Mouse (Mus musculus) yolk sac, embryonic 10.5 days (tissue): Measurements from ENCODE around the gene Parp9.
"Not testable (repeated sequence)": the region's sequence is repeated elsewhere in the genome, so short reads cannot be mapped to it uniquely, and the experiment has no call there.

ENCODE experiments used
- DNase-seq: peaks from one replicate; pipeline ENCODE4 v3.0.0-alpha.2; 2017; ENCODE audit warnings: low spot score

The Parp9 gene

DNA sequence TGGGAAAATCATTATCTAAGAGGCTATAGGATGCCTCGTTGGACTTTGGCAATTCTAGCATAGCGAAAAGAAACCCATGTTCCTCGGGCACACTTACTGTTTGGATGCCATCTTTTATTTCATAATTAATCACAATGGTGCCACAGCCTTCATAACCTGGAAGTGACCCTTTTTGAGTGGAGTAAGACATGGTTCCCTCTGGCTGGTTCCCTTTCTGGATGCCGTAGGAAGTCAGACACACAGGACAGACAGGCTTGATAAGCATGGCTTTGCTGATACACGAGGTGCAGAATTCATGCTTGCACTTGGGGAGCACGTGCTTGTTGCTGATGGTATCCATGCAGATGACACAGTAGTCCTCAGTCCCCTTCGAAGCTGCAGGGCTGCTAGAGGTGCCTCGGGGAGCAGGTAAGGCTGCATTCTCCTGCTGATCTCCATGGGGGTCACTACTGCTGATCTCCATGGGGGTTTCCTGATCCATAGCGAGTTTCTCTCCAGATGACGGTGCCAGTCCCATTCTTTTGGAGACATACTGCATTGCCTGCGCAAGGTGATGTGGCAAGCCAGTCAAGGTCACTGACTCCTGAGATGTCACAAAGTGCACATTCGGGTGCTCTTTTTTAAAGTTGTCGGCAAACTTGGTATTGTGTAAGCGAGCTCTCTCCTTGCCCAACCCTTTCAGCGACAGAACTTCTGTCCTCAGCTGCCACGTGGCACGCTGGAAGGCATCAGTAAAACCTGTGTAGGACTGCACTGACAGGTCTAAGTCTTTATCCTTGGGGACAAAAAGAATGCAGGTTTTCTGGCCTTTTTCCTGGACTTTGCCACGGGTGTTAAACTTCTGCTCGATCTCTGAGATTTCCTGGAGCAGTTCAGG, 5.9 kb upstream of the Parp9 start:
- DNase-seq, result peak; percentile 46

DNA sequence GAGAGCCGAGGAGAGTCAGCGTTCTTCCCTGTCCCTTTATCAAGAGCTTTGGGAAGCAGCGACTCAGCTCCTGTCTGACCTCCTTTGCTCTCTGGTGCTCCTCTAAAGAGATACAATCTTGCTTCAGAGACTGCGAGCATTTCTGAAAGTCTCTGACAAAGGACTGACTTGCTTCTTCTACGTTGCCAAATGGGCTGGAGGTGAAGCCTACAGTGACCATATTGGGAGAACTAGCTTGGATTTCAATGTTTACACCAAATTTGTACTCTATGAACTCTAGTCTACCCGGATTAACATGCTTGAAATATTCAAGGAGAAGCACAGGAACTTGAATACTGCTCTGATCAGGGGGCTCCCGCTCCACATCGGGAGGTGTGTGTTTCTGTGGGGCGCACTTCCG, 5.1 kb upstream of the Parp9 start:
- DNase-seq, result no peak

DNA sequence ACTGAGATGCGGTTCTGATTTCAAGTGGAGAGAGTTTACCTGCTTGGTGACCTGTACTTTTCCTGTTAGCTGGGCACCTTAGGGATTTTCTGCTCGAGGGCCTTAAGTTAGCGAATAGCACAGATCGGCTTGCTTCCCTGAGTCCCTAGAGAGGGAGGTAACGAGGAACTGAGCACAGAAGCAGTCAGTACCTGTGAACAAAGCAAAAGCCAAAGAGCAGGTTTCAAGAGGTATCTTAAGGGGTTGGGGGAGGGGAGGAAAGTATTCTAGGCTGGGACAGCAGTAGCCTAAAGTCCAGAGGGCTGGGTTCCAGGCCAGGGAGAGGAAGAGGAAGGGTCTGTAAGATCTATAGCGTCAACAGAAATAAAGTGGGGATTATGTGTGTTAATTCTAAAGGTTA, 991 bp downstream of the Parp9 start:
- DNase-seq, result peak; percentile 21

DNA sequence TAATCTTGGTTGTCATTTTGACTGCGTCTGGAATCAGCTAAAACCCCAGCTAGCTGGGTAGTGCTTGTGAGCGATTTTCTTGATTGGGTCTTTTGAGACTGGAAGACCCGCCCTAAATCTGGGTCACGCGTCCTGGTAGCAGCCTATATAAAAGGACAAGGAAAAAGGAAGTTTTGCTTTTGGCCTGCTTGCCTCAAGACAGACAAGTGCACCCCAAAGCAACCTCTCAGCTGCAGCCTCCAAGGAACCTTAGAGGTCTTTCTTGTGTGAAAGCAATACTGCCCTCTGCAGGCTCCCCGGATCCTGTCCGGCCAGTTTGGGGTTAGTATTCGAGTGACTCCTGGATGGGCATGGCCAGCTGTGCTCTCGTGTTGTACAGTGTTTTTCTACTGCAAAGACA, 1.4 kb downstream of the Parp9 start:
- peak; percentile 72 for DNase-seq

DNA sequence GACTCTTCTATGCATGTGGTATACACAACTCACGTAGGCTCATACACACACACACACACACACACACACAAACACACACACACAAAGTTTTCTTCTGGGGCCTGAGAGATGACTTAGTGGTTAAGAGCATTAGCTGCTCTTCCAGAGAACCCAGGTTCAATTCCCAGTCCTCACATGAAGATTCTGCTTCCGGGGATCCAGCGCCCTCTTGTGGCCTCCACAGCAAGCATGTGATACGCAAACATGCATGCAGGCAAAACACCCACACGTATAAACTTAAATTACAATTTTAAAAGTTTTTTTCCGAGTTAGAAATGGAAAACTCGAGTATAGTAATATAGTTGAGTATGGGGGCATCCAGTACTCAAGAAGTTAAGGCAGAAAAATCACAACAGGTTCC, 3.1 kb downstream of the Parp9 start:
- no peak for DNase-seq

DNA sequence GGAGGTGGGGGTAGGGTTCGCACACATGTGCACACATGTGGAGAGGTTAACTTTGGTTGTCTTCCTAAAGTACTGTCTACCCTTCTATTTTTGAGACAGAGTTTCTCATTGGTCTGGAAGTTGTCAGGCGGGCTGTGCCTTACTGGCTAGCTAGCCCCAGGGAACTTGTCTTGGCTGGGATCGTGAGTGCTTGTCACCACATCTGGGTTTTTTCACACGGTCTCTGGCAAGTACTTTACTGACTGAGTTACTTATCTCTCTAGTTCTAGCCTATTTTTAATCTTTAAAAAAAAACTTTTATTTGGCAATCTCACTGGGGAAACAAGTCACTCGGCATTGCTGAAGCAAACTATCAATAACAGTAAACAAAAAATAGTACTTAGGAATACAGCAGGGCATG, 11.0 kb downstream of the Parp9 start:
- DNase-seq, result no peak

DNA sequence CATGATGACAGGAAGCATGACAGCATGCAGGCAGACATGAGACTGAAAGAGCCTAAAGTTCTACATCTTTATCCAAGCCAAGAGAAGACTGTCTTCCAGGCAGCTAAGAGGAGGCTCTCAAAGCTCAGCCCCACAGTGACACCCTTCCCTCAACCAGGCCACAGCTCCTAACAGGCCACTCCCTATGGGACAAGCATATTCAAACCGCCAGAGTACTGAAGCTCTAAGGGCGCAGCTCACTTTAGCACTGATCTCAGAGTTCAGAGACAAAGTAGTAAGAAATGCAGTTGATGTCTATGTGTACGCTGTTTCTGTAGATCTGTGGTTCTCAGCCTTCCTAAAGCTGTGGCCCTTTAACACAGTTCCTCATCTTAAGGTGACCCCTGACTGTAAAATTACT, 12.9 kb downstream of the Parp9 start:
- no peak for DNase-seq

DNA sequence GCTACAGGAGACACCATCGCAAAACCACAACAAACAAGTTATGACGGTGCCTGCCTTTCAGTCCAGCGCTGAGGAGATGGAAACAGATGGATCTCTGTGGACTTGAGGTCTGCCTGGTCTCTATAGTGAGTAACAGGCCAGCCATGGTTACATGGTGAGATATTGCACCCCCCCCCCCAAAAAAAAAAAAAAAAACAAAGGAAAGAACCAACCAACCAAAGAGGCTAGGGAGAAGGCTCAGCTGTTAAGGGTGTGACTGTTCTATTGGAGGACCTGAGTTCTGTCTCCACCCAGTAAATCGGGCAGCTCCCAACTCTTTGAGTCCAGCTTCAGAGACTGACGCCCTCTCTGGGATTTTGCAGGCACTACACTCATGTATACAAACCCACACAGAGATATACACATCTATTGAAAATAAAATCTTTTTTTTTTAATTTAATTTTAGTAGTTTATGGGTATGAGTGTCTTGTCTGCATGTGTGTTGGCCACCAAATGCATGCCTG, 14.4 kb downstream of the Parp9 start:
- no peak for DNase-seq

DNA sequence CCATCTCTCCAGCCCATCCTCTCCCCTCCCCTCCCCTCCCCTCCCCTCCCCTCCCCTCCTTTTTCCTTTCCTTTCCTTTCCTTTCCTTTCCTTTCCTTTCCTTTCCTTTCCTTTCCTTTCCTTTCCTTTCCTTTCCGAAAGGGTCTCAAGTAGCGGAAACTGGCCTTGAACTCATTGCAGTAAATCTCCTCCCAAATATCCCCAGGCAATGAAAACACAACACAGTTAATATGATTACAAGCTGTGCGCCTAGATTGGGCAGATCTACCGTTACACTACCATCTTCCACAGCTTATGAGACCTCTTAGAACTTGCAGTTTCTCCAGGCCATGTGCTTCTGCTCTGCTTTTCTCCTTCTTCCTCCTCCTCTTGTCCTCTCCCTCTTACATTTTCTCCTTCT, 27.7 kb downstream of the Parp9 start:
- DNase-seq, result not testable (repeated sequence)

DNA sequence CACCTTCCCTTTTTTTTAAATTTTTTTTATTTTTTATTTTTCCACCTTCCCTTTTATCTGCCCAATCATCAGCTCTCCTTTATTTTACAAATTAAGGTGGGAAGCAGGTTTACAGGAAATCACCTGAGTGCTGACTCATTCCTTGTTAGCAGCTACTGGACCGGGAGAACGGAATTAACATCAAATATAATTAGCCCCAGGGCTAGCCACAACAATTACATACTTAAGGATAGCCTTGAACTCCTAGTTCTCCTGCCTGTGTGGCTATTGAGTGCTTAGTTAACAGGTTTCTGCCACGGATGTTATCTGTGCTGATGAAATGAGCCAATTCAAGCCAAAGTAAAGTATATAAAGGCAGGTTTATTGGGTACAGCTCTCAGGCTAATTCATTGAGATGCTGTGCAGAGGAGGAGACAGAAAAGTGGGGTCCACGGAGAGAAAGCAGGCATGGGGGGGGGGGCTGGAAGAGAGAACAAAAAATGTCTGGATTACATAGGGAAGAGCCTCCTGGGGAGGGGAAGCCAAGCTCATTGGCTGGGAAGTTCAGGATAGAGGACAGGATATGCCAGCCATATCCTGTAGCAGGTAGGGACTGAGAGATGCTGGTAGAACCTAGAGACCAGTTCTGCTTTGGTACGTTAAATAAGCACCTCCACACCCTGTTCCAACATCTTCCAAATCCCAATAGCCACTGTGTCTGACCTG, 28.3 kb downstream of the Parp9 start:
- DNase-seq, result no peak

DNA sequence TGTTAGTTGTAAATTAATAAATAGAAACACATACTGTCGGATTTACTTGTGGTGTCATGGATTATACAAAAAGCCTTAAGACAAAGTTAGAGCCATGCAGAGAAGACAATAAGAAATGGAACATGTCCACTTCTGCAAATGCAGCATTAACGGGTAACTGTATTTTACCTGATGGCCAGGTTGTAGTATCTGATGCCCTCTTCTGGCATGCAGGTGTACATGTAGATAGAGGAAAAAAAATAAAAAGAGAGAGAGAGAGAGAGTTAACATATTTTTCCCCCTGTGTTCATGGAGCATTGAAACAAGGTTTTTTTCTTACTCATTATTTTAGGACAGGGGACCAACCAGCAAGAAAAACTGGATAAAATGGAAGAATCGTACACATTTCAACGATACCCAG, 29.0 kb downstream of the Parp9 start:
- DNase-seq, result no peak

DNA sequence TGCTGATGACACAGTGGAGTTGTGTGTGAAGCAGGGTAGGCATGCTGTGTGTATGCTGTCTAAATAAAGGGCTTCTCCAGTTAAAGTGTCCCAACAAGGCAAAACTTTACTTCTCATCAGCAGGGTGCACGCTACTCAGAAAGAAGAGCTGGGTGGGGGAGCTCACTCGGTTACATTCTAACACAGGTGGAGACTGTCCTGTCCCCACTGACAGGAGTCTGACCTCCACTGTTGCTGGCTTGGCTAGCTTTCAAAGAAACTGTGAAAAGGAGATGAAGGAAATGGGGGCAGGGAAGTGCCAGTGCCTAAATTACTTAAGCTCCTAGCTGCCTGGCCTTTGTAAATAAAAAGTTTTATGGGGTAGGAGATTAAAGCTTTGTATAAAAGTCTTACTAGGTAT, 29.9 kb downstream of the Parp9 start:
- DNase-seq, result no peak

DNA sequence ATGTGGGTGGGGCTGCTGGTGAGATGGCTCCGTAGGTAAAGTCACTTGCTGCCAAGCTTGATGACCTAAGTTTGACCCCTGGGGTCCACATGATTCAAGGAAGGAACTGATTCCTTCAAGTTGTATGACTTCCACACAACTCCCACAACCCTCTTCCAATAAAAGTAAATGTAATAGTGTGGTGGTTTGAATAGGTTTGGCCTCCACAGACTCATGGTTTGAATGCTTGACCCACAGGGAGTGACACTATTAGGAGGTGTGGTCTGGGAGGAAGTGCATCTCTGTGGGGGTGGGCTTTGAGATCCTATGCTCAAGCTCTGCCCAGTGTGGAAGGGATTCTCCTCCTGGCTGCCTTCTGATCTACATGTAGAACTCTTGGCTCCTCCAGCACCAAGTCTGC, 35.8 kb downstream of the Parp9 start:
- no peak for DNase-seq

DNA sequence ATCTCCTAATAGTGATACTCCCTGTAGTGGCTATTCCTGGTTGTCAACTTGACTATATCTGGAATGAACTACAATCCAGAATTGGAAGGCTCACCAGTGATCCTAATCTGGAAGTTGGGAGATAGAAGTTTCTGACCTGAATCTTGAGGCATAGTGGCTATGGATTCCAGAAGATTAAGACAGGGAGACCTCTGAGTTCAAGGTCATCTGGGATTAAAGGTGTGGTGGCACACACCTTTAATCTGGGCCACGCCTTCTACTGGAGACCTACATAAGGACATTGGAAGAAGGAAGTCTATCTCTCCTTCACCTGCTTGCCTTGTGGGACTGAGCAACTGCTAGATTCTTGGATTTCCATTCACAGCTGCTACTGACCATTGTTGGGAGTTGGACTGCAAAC, 40.2 kb downstream of the Parp9 start, which contains the start of gene Kpna1:
Gene Kpna1 (plus strand): TSS at position 301 of the 400 bp plus-strand sequence.
- not testable (repeated sequence) for DNase-seq

DNA sequence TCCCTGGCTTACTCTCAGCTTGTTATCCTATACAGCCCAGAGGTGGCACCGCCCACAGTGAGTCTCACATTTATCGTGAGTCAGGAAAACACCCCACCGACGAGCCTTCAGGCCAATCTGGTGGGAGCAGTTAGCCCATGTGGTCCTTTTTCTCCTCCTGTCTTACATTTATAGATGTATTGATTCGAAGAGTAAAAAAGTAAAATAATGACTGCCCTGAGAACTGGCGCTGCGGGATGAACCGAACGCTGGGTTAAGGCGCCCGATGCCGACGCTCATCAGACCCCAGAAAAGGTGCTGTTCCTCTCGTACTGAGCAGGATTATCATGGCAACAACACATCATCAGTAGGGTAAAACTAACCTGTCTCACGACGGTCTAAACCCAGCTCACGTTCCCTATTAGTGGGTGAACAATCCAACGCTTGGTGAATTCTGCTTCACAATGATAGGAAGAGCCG, 43.1 kb downstream of the Parp9 start:
- peak; percentile 100 for DNase-seq

DNA sequence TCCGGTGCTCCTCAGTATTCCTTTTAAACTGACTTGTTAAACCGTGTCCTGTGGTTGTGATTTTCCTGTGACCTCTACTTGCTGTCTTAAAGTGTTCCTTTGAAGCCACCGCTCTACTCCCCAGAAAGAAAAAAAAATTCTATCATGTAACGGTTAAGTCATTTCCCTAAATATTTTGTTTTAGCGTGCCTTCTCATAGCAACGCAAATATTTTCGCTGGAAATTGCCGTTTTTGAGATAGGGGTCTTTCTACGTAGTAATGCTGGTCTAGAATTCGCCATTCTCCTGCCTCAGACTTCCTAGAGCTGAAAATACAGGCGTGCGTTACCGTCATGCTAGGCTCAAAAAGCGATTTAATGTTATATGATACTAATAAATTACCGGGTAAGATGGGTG, 44.2 kb downstream of the Parp9 start:
- DNase-seq, result no peak

DNA sequence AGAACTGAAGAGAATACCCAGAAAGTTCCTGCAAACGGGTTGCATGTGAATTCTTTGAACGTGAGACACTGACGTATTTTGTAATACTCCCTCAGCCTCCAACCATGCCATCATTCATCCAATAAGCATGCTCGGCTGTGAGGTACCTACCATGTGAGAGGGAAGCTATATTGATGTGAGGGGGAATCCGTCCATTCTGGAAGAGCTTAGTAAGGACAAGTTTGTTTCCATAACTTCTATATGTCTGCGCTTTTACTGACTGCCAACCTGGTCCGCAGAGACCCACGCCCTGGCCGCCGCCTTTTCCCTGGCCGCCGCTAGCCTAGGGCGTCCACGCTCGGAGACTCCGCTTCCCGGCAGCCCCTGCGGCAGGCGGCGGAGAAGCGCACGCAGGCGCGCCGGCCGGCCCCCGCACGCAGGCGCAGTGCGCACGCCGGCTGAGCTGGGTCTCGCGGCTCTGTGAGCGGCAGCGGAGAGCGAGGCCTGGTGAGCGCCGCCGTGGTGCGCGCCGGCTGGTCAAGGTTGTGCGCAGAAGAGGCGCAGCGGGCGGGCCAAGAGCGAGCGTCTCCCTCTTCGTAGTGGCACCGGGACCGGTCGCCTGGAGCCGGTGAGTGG, 44.7 kb downstream of the Parp9 start:
- DNase-seq, result peak; percentile 91

DNA sequence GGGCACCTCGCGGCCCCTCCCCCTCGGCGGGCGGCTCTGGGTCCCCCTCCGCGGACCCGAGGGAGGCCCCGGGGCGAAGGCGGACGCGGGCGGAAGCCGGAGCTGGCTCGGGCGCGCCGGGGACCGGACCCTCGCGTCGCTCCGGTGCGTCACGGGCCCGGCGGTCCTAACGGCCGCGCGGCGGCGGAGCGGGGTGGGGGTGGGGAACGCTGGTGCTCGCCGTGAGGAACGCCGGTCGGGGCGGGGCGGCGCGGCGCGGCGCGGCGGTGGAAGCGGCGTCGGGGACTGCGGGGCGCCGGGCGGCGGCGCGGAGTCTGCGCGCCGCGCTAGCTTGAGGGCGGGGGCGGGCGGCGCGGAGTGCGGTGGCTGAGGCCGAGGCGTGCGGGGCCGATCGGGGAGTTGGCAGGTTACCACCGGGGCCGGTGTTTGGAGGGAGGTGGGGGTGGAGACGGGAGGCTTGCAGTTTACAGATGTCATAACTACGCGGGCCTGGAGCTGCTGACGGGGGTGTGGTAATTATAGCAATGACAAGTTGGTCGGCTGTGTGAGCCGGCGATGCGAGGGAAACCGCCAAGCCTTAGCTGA, 45.3 kb downstream of the Parp9 start:
- DNase-seq, result peak; percentile 51

DNA sequence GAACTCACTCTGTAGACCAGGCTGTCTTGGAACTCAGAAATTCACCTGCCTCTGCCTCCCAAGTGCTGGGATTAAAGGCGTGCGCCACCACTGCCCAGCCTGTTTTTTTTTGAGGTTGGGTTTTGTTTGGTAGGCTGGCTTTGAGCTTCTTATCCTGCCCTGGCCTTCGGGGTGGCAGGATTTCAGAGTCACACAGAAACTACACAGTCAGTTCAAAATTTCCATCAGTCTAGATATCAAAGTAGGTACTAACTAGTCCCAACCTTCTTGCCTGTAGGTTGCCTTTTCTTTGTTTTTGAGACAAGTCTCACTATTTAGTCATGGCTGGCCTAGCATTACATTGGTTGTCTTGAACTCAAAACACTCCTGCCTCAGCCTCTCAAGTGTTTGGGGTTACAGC, 46.2 kb downstream of the Parp9 start:
- DNase-seq, result no peak

DNA sequence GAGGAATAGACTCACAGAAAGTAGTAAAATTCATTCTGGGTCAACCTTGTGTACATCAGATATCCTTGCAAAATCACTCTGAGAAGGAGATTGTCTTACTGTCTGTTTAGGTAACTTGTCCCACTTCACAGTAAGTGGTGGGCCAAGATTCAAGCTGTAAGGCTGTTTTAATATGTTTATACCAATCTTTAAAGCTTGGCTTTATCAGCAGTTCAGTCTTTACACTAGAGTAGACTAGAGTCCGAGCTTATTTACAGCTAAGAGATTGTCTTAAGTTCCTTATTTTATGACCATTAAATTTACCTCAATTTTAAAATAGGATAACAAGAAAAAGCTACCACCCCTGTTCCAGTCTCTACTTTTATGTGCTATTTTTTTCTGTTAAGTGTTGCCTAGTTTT, 49.7 kb downstream of the Parp9 start:
- no peak for DNase-seq

DNA sequence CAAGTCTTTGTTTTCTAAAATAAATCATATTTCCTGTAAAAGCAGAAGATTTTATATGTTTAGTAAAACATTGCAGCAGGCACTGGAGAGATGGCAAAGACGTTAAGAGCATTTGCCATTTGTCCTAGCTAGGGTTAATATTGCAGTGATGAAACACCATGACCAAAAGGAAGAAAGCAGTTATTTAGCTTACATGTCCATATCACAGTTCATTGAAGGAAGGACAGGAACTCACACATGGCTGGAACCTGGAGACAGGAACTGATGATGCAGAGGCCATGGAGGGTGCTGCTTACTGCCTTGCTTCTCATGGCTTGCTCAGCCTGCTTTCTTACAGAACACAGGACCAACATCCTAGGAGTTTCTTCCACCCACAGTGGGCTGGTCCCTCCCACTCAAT, 54.1 kb downstream of the Parp9 start:
- DNase-seq, result no peak

DNA sequence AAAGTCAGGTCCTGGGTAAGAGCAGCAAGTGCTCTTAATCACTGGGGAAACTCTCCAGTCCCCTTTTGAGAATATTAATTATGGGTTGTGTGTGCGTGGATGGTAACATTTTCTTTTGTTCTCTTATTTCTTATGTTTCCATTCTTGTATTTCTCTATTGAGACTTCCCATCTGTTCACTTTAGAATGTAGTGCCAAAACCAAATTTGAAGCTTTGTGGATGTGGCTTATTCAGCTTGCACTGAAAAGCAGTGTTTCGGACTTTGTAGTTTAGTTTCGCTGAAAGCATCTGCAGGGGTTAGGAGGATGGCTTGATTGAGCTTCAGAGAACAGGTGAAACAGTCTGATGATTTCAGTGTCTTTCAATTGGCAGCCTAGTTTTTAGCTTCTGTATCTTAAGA, 55.0 kb downstream of the Parp9 start:
- DNase-seq, result no peak
